Mouse (Mus musculus): ENCODE data around the gene Upk3b.

Gene Upk3b

GRCm38 (mm10) chr5:136038258-136039214 is at the start of gene Upk3b:
Upk3b (plus strand) TSS chr5:136038496.
- DNase-seq = no peak

- no peak for DNase-seq
Observed at GRCm38 (mm10) chr5:135990601-135991000, 47.7 kb upstream of the Upk3b start.

- DNase-seq = no peak
Observed at GRCm38 (mm10) chr5:135993381-135993965, 44.8 kb upstream of the Upk3b start.

- peak in 1 of 2 experiments; percentile 14 for DNase-seq
Observed at GRCm38 (mm10) chr5:135994335-135994724, 44.0 kb upstream of the Upk3b start.

GRCm38 (mm10) chr5:135994725-135995687 is 43.3 kb upstream of the Upk3b start, which contains the start of gene Dtx2:
Dtx2 (plus strand) TSS chr5:135994800.
- DNase-seq = peak; percentile 89 to 94

- no peak for DNase-seq
Observed at GRCm38 (mm10) chr5:135996162-135996561, 42.1 kb upstream of the Upk3b start.

- DNase-seq = no peak
Observed at GRCm38 (mm10) chr5:136001222-136001621, 37.1 kb upstream of the Upk3b start.

- DNase-seq = no peak
Observed at GRCm38 (mm10) chr5:136002325-136002724, 36.0 kb upstream of the Upk3b start.

GRCm38 (mm10) chr5:136002751-136003151 is 35.5 kb upstream of the Upk3b start:
- DNase-seq = no peak

GRCm38 (mm10) chr5:136004537-136004936 is 33.8 kb upstream of the Upk3b start:
- no peak for DNase-seq

- no peak for DNase-seq
Observed at GRCm38 (mm10) chr5:136007745-136008144, 30.6 kb upstream of the Upk3b start.

GRCm38 (mm10) chr5:136014877-136015276 is 23.4 kb upstream of the Upk3b start:
- DNase-seq = no peak

- no peak for DNase-seq
Observed at GRCm38 (mm10) chr5:136015586-136015985, 22.7 kb upstream of the Upk3b start.

- DNase-seq = peak in 1 of 2 experiments; percentile 20
Observed at GRCm38 (mm10) chr5:136016014-136016876, 22.1 kb upstream of the Upk3b start.

- no peak for DNase-seq
Observed at GRCm38 (mm10) chr5:136017262-136017661, 21.0 kb upstream of the Upk3b start.

- DNase-seq = no peak
Observed at GRCm38 (mm10) chr5:136018726-136019125, 19.6 kb upstream of the Upk3b start.

- no peak for DNase-seq
Observed at GRCm38 (mm10) chr5:136019907-136020306, 18.4 kb upstream of the Upk3b start.

GRCm38 (mm10) chr5:136025712-136026111 is 12.6 kb upstream of the Upk3b start:
- peak; percentile 40 to 47 for DNase-seq

- no peak for DNase-seq
Observed at GRCm38 (mm10) chr5:136026859-136027258, 11.4 kb upstream of the Upk3b start.

GRCm38 (mm10) chr5:136027612-136028311 is 10.5 kb upstream of the Upk3b start:
- no peak for DNase-seq

- no peak for DNase-seq
Observed at GRCm38 (mm10) chr5:136034868-136035267, 3.4 kb upstream of the Upk3b start.

Measured in cerebellum, adult 18-20 months (tissue).